In the genomic region with DNA sequence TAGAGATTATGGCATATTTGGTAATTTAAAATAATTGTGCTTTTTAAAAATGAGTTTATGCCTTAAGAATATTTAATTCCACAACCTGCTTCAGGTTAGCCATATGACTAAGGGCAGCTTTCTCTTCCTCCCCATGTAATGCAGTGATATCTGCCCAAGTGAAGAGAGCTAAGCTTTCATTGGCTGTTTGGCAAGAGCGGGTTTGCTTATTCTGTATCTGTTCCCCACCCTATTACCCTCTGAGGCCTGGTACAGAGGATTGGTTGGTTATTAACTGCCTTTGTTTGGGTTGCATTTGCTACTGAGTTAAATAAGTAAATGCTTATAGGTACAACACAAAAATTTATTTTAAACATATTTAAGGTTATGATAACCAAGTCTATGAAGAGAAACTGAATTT, we compare ENCODE assay signal across 21 mouse cellular contexts.
"Had no signal": no experiment of that assay in that cellular context is flagged by ENCODE, and none has a peak within 500 bp of the region (broad histone marks: within the 10 kb centered on the region; RNA-seq: fewer than 3 reads in every experiment).

No protein-coding gene starts in this region.

- H3K9me3 ChIP-seq: intestine, embryonic 15.5 days; limb, embryonic 10.5 days; limb, embryonic 13.5 days; megakaryocyte, embryonic 14.5 days had no signal

- ATAC-seq: intestine, embryonic 15.5 days; lung, postnatal 0 days had no signal

- H3K4me2 ChIP-seq: intestine, embryonic 15.5 days; limb, embryonic 13.5 days; lung, embryonic 14.5 days; midbrain, embryonic 11.5 days had no signal

- H3K27ac ChIP-seq: intestine, embryonic 15.5 days; kidney, postnatal 0 days; layer of hippocampus, adult 2 months; limb, embryonic 10.5 days; limb, embryonic 13.5 days; macrophage; stomach, postnatal 0 days had no signal

- H3K9ac ChIP-seq: intestine, embryonic 15.5 days; limb, embryonic 13.5 days; lung, embryonic 14.5 days had no signal

- DNase-seq: kidney, adult 11 months; kidney, adult 8-10 months; kidney, postnatal 25 days; layer of hippocampus, adult 9-11 months; lung, embryonic 14.5 days; midbrain, embryonic 14.5 days; right cerebral cortex, postnatal 14 days; right cerebral cortex, postnatal 4 days; thymus, adult 2 months; thymus, postnatal 14 days; thymus, postnatal 4 days had no signal

- H3K4me3 ChIP-seq: intestine, embryonic 15.5 days; layer of hippocampus, adult 2 months; limb, embryonic 10.5 days; limb, embryonic 13.5 days; megakaryocyte, embryonic 14.5 days had no signal

- H3K27me3 ChIP-seq: intestine, embryonic 15.5 days; limb, embryonic 13.5 days; megakaryocyte, embryonic 14.5 days had no signal

- H3K4me1 ChIP-seq: intestine, embryonic 15.5 days; limb, embryonic 10.5 days; limb, embryonic 13.5 days had no signal
